Mouse (Mus musculus) thymus, postnatal 10 days (tissue): ENCODE measurements at regions not wholly inside any gene's neighbourhood (a gene's known extent, or its start where the extent isn't known, plus 50 kb on each side); places are given as distances from the start of the nearest gene placed in this dataset.
"Not testable (repeated sequence)": the region's sequence is repeated elsewhere in the genome, so short reads cannot be mapped to it uniquely, and the experiment has no call there.

ENCODE experiments used
- DNase-seq, 2 experiments: peaks; one replicate each; pipeline ENCODE4 v3.0.0; 2021; ENCODE audit warnings: low spot score in 2 of 2

- DNase-seq = no peak
These were observed 142.7 kb upstream of the Gnai1 start for GRCm38 (mm10) chr5:18502831-18503230.

- DNase-seq = no peak
These were observed 134.2 kb upstream of the Gnai1 start for GRCm38 (mm10) chr5:18494305-18494704.

GRCm38 (mm10) chr5:18489709-18490108 is 129.6 kb upstream of the Gnai1 start:
- DNase-seq = no peak

- DNase-seq = no peak
These were observed 127.1 kb upstream of the Gnai1 start for GRCm38 (mm10) chr5:18487076-18487772.

GRCm38 (mm10) chr5:18484376-18484775 is 124.2 kb upstream of the Gnai1 start:
- DNase-seq = no peak

- DNase-seq = no peak
These were observed 118.3 kb upstream of the Gnai1 start for GRCm38 (mm10) chr5:18478420-18478819.

GRCm38 (mm10) chr5:18477372-18478017 is 117.3 kb upstream of the Gnai1 start:
- DNase-seq = no peak

GRCm38 (mm10) chr5:18472114-18472513 is 112.0 kb upstream of the Gnai1 start:
- DNase-seq = no peak

- no peak for DNase-seq
These were observed 97.6 kb upstream of the Gnai1 start for GRCm38 (mm10) chr5:18457771-18458170.

GRCm38 (mm10) chr5:18456196-18456595 is 96.0 kb upstream of the Gnai1 start:
- no peak for DNase-seq

GRCm38 (mm10) chr5:18452871-18453757 is 93.0 kb upstream of the Gnai1 start:
- DNase-seq = not testable (repeated sequence)

GRCm38 (mm10) chr5:18449261-18449660 is 89.1 kb upstream of the Gnai1 start:
- no peak for DNase-seq

GRCm38 (mm10) chr5:18448330-18448670 is 88.1 kb upstream of the Gnai1 start:
- DNase-seq = no peak

- DNase-seq = no peak
These were observed 87.6 kb upstream of the Gnai1 start for GRCm38 (mm10) chr5:18447665-18448329.

- DNase-seq = peak in 1 of 2 experiments; percentile 9
These were observed 85.8 kb upstream of the Gnai1 start for GRCm38 (mm10) chr5:18445969-18446368.

GRCm38 (mm10) chr5:18439986-18440385 is 79.8 kb upstream of the Gnai1 start:
- no peak for DNase-seq

GRCm38 (mm10) chr5:18439281-18439680 is 79.1 kb upstream of the Gnai1 start:
- DNase-seq = no peak

- no peak for DNase-seq
These were observed 76.1 kb upstream of the Gnai1 start for GRCm38 (mm10) chr5:18436099-18436748.

GRCm38 (mm10) chr5:18434245-18434644 is 74.1 kb upstream of the Gnai1 start:
- no peak for DNase-seq

GRCm38 (mm10) chr5:18433287-18433686 is 73.1 kb upstream of the Gnai1 start:
- no peak for DNase-seq

- DNase-seq = no peak
These were observed 64.9 kb upstream of the Gnai1 start for GRCm38 (mm10) chr5:18425098-18425497.

GRCm38 (mm10) chr5:18414892-18415291 is 54.7 kb upstream of the Gnai1 start:
- no peak for DNase-seq
